ENCODE assay signal across 20 mouse cellular contexts in genomic region chr6:89050575-89051270, GRCm38 (mm10).
A peak's percentile ranks its signal among the peaks of the same experiment; 100 is the strongest.
DNase-seq lines count a peak whose midpoint lies in the region; ATAC-seq and TF ChIP-seq lines count a peak whose summit lies in the region.
"Had no signal": no experiment of that assay in that cellular context is flagged by ENCODE, and none has a peak within 500 bp of the region (broad histone marks: within the 10 kb centered on the region; RNA-seq: fewer than 3 reads in every experiment).

No protein-coding gene starts in this region.

- H3K4me1 ChIP-seq in liver, adult 2 months (ENCODE audit: control insufficient read depth, insufficient read depth, low read length) = no peaks in the 10 kb centered on the region
- H3K4me1 ChIP-seq: embryonic facial prominence, embryonic 15.5 days; forebrain, embryonic 10.5 days; heart, embryonic 12.5 days had no signal

- H3K36me3 ChIP-seq in liver, adult 2 months (ENCODE audit: control insufficient read depth, insufficient read depth, low read length) = no peaks in the 10 kb centered on the region
- H3K36me3 ChIP-seq: embryonic facial prominence, embryonic 15.5 days; forebrain, embryonic 10.5 days; heart, embryonic 12.5 days; hindbrain, embryonic 15.5 days had no signal

- H3K4me3 ChIP-seq in liver, adult 2 months (ENCODE audit: insufficient read depth, low read depth, low read length) = no peak overlapping the region
- H3K4me3 ChIP-seq: embryonic facial prominence, embryonic 15.5 days; erythroblast, embryonic 14.5 days; forebrain, embryonic 10.5 days; gastrocnemius, adult 2 months; heart, embryonic 12.5 days; hindbrain, embryonic 15.5 days had no signal

- no peak overlapping the region for H3K27ac ChIP-seq in liver, adult 2 months (replicated peaks; ENCODE audit: insufficient read depth, low read depth, low read length)
- H3K27ac ChIP-seq: embryonic facial prominence, embryonic 15.5 days; forebrain, embryonic 10.5 days; gastrocnemius, adult 2 months; hindbrain, embryonic 15.5 days had no signal

- no peak for DNase-seq in frontal cortex, postnatal 25 days (ENCODE audit: low spot score in 2 of 2)
- peak; percentile 6 for DNase-seq in liver, adult 2 months (ENCODE audit: extremely low read depth, low read depth, low spot score)
- no peak for DNase-seq in liver
- DNase-seq in brain, adult 2 months (ENCODE audit: low read depth, low spot score) = peak; percentile 60
- DNase-seq in urinary bladder, postnatal 36 days (ENCODE audit: low spot score in 2 of 2) = no peak
- DNase-seq: adrenal gland, postnatal 10 days; cerebellum, adult 2 months; cerebellum, postnatal 10 days; embryo, embryonic 11 days; gastrocnemius, adult 2 months; gastrocnemius, postnatal 25 days; heart, postnatal 36 days had no signal

- 81% methylated on average over 13 of the region's 13 CpGs for WGBS in liver, adult 2 months

- ATAC-seq in frontal cortex, adult (ENCODE audit: low TSS enrichment) = peak; percentile 68
- peak; percentile 82 for ATAC-seq in megakaryocyte progenitor cell, adult 5-6 weeks (replicated peaks; ENCODE audit: poor library complexity)
- ATAC-seq: forebrain, embryonic 14.5 days had no signal

- no peaks in the 10 kb centered on the region for H3K27me3 ChIP-seq in liver, adult 2 months (ENCODE audit: control insufficient read depth, insufficient read depth, low read length)
- H3K27me3 ChIP-seq: embryonic facial prominence, embryonic 15.5 days; heart, embryonic 12.5 days; hindbrain, embryonic 15.5 days had no signal

- TF ChIP-seq POLR2A in liver, adult 2 months (IDR thresholded peaks at IDR 0.05; ENCODE audit: extremely low read depth, insufficient read depth, low read length) = no peak

- no peak overlapping the region for H3K9ac ChIP-seq in liver, adult 2 months (ENCODE audit: low read depth, low read length)
- H3K9ac ChIP-seq: embryonic facial prominence, embryonic 15.5 days; heart, embryonic 12.5 days; hindbrain, embryonic 15.5 days had no signal

- no peaks in the 10 kb centered on the region for H3K79me2 ChIP-seq in liver, adult 2 months (ENCODE audit: control insufficient read depth, insufficient read depth, low read length)

- no peak for TF ChIP-seq CTCF in liver, adult 2 months (IDR thresholded peaks at IDR 0.05; ENCODE audit: low read depth, low read length)

Comparison
In these comparisons a context has a peak if more than half of its experiments do, and no peak if none do; other contexts are left out.
1. DNase-seq: peak in liver, adult 2 months (single experiment) and brain, adult 2 months (single experiment); none in frontal cortex, postnatal 25 days (0 of 2), liver (single experiment) and urinary bladder, postnatal 36 days (0 of 2).